8 mouse cellular contexts compared by ENCODE assay signal in the genomic region with DNA sequence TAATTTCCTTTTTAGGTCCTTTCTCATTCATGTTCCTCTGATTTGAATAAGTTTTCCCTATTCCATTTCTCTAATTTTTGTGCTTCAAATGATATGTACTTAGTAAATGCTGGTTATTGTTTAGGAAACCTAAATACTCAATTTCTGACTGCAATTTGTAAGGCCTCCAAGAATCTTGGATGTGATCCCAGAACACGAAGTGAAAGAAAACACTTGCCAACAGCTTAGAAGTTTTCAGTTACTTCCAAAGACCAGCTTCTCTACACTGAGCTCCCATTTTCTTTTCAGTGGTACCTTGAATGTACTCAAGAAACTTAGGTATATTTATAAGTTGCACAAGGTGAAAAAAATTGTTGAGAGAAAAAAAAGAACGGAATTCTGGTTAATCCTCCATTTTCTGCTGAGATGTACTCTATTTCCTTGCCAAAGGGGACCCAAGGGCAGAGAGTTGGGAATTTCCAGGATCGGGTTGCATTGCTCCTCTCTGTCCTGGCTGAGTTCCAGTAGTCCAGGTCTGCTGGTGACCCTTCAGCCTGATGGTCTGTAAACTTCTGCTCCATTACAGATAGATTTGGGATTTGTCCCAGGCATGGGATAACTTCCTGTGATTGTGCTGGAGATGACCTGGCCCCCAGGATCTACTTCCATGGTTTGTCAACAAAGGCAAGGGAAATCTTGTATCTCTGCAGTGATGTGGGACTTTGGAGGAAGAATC. TPM values are rescaled to one million over a fixed set of nuclear protein-coding genes. Genes with fewer than 3 reads are reported as not detected.
DNase-seq lines count a peak whose midpoint lies in the region; ATAC-seq lines count a peak whose summit lies in the region.

No protein-coding gene starts in this region.

- WGBS in stomach, embryonic 16.5 days: 38% methylated on average over 3 of the region's 3 CpGs

- peak; percentile 4 to 19 for DNase-seq in cerebellum, postnatal 10 days
- DNase-seq in ovary, postnatal 14 days (ENCODE audit: low spot score): peak; percentile 6
- DNase-seq in ovary, postnatal 36 days (ENCODE audit: low spot score): no peak
- peak; percentile 23 to 30 for DNase-seq in kidney, adult 8-10 months

- H3K27me3 ChIP-seq in stomach, embryonic 16.5 days (ENCODE audit: control insufficient read depth, insufficient read depth, low read length): no peaks in the 10 kb centered on the region

- H3K9me3 ChIP-seq in stomach, embryonic 16.5 days (replicated peaks; ENCODE audit: control insufficient read depth, low read length): no peaks in the 10 kb centered on the region

- H3K4me2 ChIP-seq in stomach, embryonic 16.5 days (ENCODE audit: low read depth, low read length): no peak overlapping the region

- H3K4me1 ChIP-seq in stomach, embryonic 16.5 days (ENCODE audit: control insufficient read depth, insufficient read depth, low read length): no peaks in the 10 kb centered on the region

- no peak overlapping the region for H3K9ac ChIP-seq in stomach, embryonic 16.5 days (ENCODE audit: low read length)

- H3K27ac ChIP-seq in stomach, embryonic 16.5 days (ENCODE audit: low read length): peak overlapping the region; percentile 55

- no peak overlapping the region for H3K4me3 ChIP-seq in stomach, embryonic 16.5 days (replicated peaks; ENCODE audit: low read length)

- no peak for ATAC-seq in cerebellum, adult (ENCODE audit: insufficient number of reproducible peaks, low FRiP score, low TSS enrichment)
- ATAC-seq in stomach, embryonic 16.5 days (ENCODE audit: insufficient read depth, low FRiP score): no peak
- ATAC-seq in CD4-positive, CD25-positive, alpha-beta regulatory T cell, adult 4 months: no peak
- no peak for ATAC-seq in erythroid progenitor cell, adult 5-6 weeks (replicated peaks; ENCODE audit: low FRiP score, poor library complexity, severe bottlenecking)

- no peaks in the 10 kb centered on the region for H3K36me3 ChIP-seq in stomach, embryonic 16.5 days (ENCODE audit: control insufficient read depth, insufficient read depth, low read length)

RNA-seq across cellular contexts. Expression of a gene that starts 38.2 kb away (rescaled TPM):
- 3.4 TPM in 2 replicates for polyA plus RNA-seq in stomach, embryonic 16.5 days (2015; fragmentation: Nextera tagmentation; extraction: Ambion mirVana)
- 10 to 100 TPM; 16.2 to 18.3 TPM for polyA plus RNA-seq in CD4-positive, CD25-positive, alpha-beta regulatory T cell, adult 4 months (2017; shearing (Covaris generic))
- total RNA-seq in erythroid progenitor cell, adult 5-6 weeks (2015; ENCODE audit: low replicate concordance): 8.0 and 14.8 TPM in 2 replicates
- 10.7 and 20.9 TPM in 2 replicates for total RNA-seq in erythroid progenitor cell, adult 5-6 weeks (2017; ENCODE audit: low replicate concordance)

RNA-seq across cellular contexts. Expression of a gene that starts 48.6 kb away (rescaled TPM):
- 98.7 and 111 TPM in 2 replicates for polyA plus RNA-seq in stomach, embryonic 16.5 days (2015; fragmentation: Nextera tagmentation; extraction: Ambion mirVana)
- polyA plus RNA-seq in CD4-positive, CD25-positive, alpha-beta regulatory T cell, adult 4 months (2017; shearing (Covaris generic)): 100 to 1,000 TPM; 140 to 147 TPM
- 33.5 and 54.5 TPM in 2 replicates for total RNA-seq in erythroid progenitor cell, adult 5-6 weeks (2015; ENCODE audit: low replicate concordance)
- total RNA-seq in erythroid progenitor cell, adult 5-6 weeks (2017; ENCODE audit: low replicate concordance): 53.9 and 107 TPM in 2 replicates
